Mouse (Mus musculus) cortical plate, adult 2 months (tissue): ENCODE results near the gene Slc29a2. TPM values are rescaled to one million over a fixed set of nuclear protein-coding genes. Genes with fewer than 3 reads are reported as not detected.

Source experiments
- H3K27ac ChIP-seq: fragments of 200-500 bp; 2 replicates; pipeline ENCODE4 v1.5.1; 2012; ENCODE audit warnings: low read length, control low read depth, inconsistent platforms; ENCODE audit not compliant: insufficient read depth
- H3K4me1 ChIP-seq: fragments of 200-500 bp; 2 replicates; pipeline ENCODE4 v1.6.1; 2011; ENCODE audit warnings: low read length; ENCODE audit not compliant: control insufficient read depth, insufficient read depth
- H3K4me3 ChIP-seq: fragments of 200-500 bp; 2 replicates; pipeline ENCODE4 v1.5.1; 2011; ENCODE audit warnings: mild to moderate bottlenecking, low read length, control low read depth; ENCODE audit not compliant: insufficient read depth
- CTCF ChIP-seq: fragments of 200-500 bp; IDR thresholded peaks from 2 replicates; pipeline ENCODE4 v1.5.1; 2011; ENCODE audit warnings: mild to moderate bottlenecking, control low read depth, low read length; ENCODE audit not compliant: insufficient read depth; ENCODE audit errors: extremely low read depth
- POLR2A ChIP-seq: fragments of 200-500 bp; IDR thresholded peaks from 2 replicates; pipeline ENCODE4 v1.6.1; 2011; ENCODE audit warnings: mild to moderate bottlenecking, low read length, control low read depth; ENCODE audit not compliant: insufficient read depth; ENCODE audit errors: extremely low read depth
- polyA plus RNA-seq: library from polyadenylated mRNA; depleted of rRNA; stranded (reverse); fragments of >200 nt; gene quantifications from 2 replicates; pipeline ENCODE4 v1.2.3, GENCODE M21; 2012; rRNA removed

Gene Slc29a2
- polyA plus RNA-seq, 1 experiment, result 19.8 TPM

GRCm38 (mm10) chr19:5073518-5073917 is 49.9 kb downstream of the Slc29a2 start:
- TF ChIP-seq CTCF, result no peak
- TF ChIP-seq POLR2A, result no peak
- H3K27ac ChIP-seq, result no peak overlapping the region
- no peak overlapping the region for H3K4me3 ChIP-seq
- no peaks in the 10 kb centered on the region for H3K4me1 ChIP-seq

GRCm38 (mm10) chr19:5079279-5079678 is 55.6 kb downstream of the Slc29a2 start:
- Histone ChIP-seq H3K27ac (no peak overlapping the region), H3K4me3 (no peak overlapping the region), H3K4me1 (no peaks in the 10 kb centered on the region)
- no peak for TF ChIP-seq POLR2A
- TF ChIP-seq CTCF, result no peak

Other genes with a start within 250 kb of the Slc29a2 start
- 57.4 and 61.8 TPM in 2 replicates for gene Rbm4, start 230.0 kb upstream of the Slc29a2 start, polyA plus RNA-seq
- gene Gm21992, start 212.2 kb upstream of the Slc29a2 start, polyA plus RNA-seq, result 16.7 and 18.9 TPM in 2 replicates
- gene Rbm14, start 212.2 kb upstream of the Slc29a2 start, polyA plus RNA-seq, result 22.8 and 25.1 TPM in 2 replicates
- 48.7 and 49.1 TPM in 2 replicates for gene Ccs, start 184.5 kb upstream of the Slc29a2 start, polyA plus RNA-seq
- gene Ccdc87, start 184.5 kb upstream of the Slc29a2 start, polyA plus RNA-seq, result 2.0 and 2.1 TPM in 2 replicates
- gene Ctsf, start 168.7 kb upstream of the Slc29a2 start, polyA plus RNA-seq, result 133 and 142 TPM in 2 replicates
- gene Actn3, start 146.0 kb upstream of the Slc29a2 start, polyA plus RNA-seq, result 0.79 and 0.87 TPM in 2 replicates
- gene Zdhhc24, start 145.2 kb upstream of the Slc29a2 start, polyA plus RNA-seq, result 41.3 and 47.9 TPM in 2 replicates
- 28.5 and 32.7 TPM in 2 replicates for gene Bbs1, start 117.2 kb upstream of the Slc29a2 start, polyA plus RNA-seq
- 51.5 and 54.5 TPM in 2 replicates for gene Dpp3, start 95.6 kb upstream of the Slc29a2 start, polyA plus RNA-seq
- 15.8 and 19.5 TPM in 2 replicates for gene Peli3, start 80.7 kb upstream of the Slc29a2 start, polyA plus RNA-seq
- gene Mrpl11, start 61.7 kb upstream of the Slc29a2 start, polyA plus RNA-seq, result 70.5 and 74.8 TPM in 2 replicates
- 16.8 and 20.6 TPM in 2 replicates for gene Npas4, start 33.5 kb upstream of the Slc29a2 start, polyA plus RNA-seq
- 106 and 111 TPM in 2 replicates for gene B4gat1, start 15.0 kb downstream of the Slc29a2 start, polyA plus RNA-seq
- 4.8 and 6.8 TPM in 2 replicates for gene AC124502.3, start 15.0 kb downstream of the Slc29a2 start, polyA plus RNA-seq
- 29.1 and 34.8 TPM in 2 replicates for gene Brms1, start 17.5 kb downstream of the Slc29a2 start, polyA plus RNA-seq
- 68.7 and 69.0 TPM in 2 replicates for gene Rin1, start 26.6 kb downstream of the Slc29a2 start, polyA plus RNA-seq
- 5.8 and 6.3 TPM in 2 replicates for gene Cd248, start 44.2 kb downstream of the Slc29a2 start, polyA plus RNA-seq
- 145 and 146 TPM in 2 replicates for gene Tmem151a, start 61.7 kb downstream of the Slc29a2 start, polyA plus RNA-seq
- 54.7 and 56.2 TPM in 2 replicates for gene Yif1a, start 64.7 kb downstream of the Slc29a2 start, polyA plus RNA-seq
- gene Cnih2, start 74.7 kb downstream of the Slc29a2 start, polyA plus RNA-seq, result 399 and 461 TPM in 2 replicates
- gene Rab1b, start 83.2 kb downstream of the Slc29a2 start, polyA plus RNA-seq, result 197 and 202 TPM in 2 replicates
- 234 and 242 TPM in 2 replicates for gene Klc2, start 94.7 kb downstream of the Slc29a2 start, polyA plus RNA-seq
- gene Pacs1, start 249.3 kb downstream of the Slc29a2 start, polyA plus RNA-seq, result 47.0 and 47.8 TPM in 2 replicates